Comparison of ENCODE assay signal across 18 mouse cellular contexts in genomic region chr5:111288486-111288885, GRCm38 (mm10). TPM values are rescaled to one million over a fixed set of nuclear protein-coding genes. Genes with fewer than 3 reads are reported as not detected.
DNase-seq lines count a peak whose midpoint lies in the region; ATAC-seq lines count a peak whose summit lies in the region.
"Had no signal": no experiment of that assay in that cellular context is flagged by ENCODE, and none has a peak within 500 bp of the region (broad histone marks: within the 10 kb centered on the region; RNA-seq: fewer than 3 reads in every experiment).

No protein-coding gene starts in this region.

- no peak overlapping the region for H3K4me3 ChIP-seq in kidney, embryonic 16.5 days (ENCODE audit: low read length)
- no peak overlapping the region for H3K4me3 ChIP-seq in lung, embryonic 15.5 days
- no peak overlapping the region for H3K4me3 ChIP-seq in liver, embryonic 15.5 days (replicated peaks)
- H3K4me3 ChIP-seq: forebrain, embryonic 10.5 days; gastrocnemius, adult 2 months; heart, embryonic 10.5 days; left cerebral cortex, adult 2 months; megakaryocyte, embryonic 14.5 days; myocyte had no signal

- 81% methylated on average over 11 of the region's 11 CpGs for WGBS in kidney, embryonic 16.5 days
- WGBS in lung, embryonic 15.5 days = 56% methylated on average over 11 of the region's 11 CpGs
- 70% methylated on average over 11 of the region's 11 CpGs for WGBS in liver, embryonic 15.5 days (ENCODE audit: insufficient replicate concordance)

- H3K27me3 ChIP-seq in kidney, embryonic 16.5 days (ENCODE audit: insufficient read depth, low read length) = no peaks in the 10 kb centered on the region
- no peaks in the 10 kb centered on the region for H3K27me3 ChIP-seq in lung, embryonic 15.5 days
- H3K27me3 ChIP-seq in liver, embryonic 15.5 days = no peaks in the 10 kb centered on the region

- H3K27ac ChIP-seq in kidney, embryonic 16.5 days (ENCODE audit: low read length) = no peak overlapping the region
- peak overlapping the region; percentile 8 for H3K27ac ChIP-seq in lung, embryonic 15.5 days
- peak overlapping the region; percentile 56; the same call in 1 of the 2 replicates for H3K27ac ChIP-seq in liver, embryonic 15.5 days (replicated peaks)
- H3K27ac ChIP-seq: forebrain, embryonic 10.5 days; gastrocnemius, adult 2 months; heart, embryonic 10.5 days; kidney, postnatal 0 days; left cerebral cortex, adult 2 months had no signal

- no peak for ATAC-seq in kidney, embryonic 16.5 days (ENCODE audit: low FRiP score, low TSS enrichment)
- no peak for ATAC-seq in lung, embryonic 15.5 days (ENCODE audit: borderline replicate concordance, extremely low read depth, low FRiP score, low TSS enrichment)
- peak; percentile 47 for ATAC-seq in liver, embryonic 15.5 days (ENCODE audit: insufficient read depth)

- DNase-seq in kidney, adult 18-20 months = peak; percentile 59
- no peak for DNase-seq in lung, postnatal 14 days
- no peak for DNase-seq in heart, postnatal 14 days
- no peak for DNase-seq in left cerebral cortex, postnatal 10 days (ENCODE audit: extremely low spot score in 1 of 2, low spot score in 2 of 2)
- DNase-seq: cerebellum, adult 18-20 months; gastrocnemius, adult 2 months; layer of hippocampus, adult 9-11 months; midbrain, embryonic 14.5 days; thymus, postnatal 25 days had no signal

- H3K9me3 ChIP-seq in kidney, embryonic 16.5 days (ENCODE audit: low read length) = no peaks in the 10 kb centered on the region
- H3K9me3 ChIP-seq in lung, embryonic 15.5 days = no peaks in the 10 kb centered on the region
- H3K9me3 ChIP-seq in liver, embryonic 15.5 days (replicated peaks) = no peaks in the 10 kb centered on the region
- H3K9me3 ChIP-seq: forebrain, embryonic 10.5 days; heart, embryonic 10.5 days; megakaryocyte, embryonic 14.5 days had no signal

- no peak overlapping the region for H3K4me2 ChIP-seq in kidney, embryonic 16.5 days (replicated peaks; ENCODE audit: low read depth, low read length)
- no peak overlapping the region; the same call in 1 of the 2 replicates for H3K4me2 ChIP-seq in lung, embryonic 15.5 days
- H3K4me2 ChIP-seq in liver, embryonic 15.5 days = peak overlapping the region; percentile 23; the same call in 1 of the 2 replicates

- no peaks in the 10 kb centered on the region for H3K4me1 ChIP-seq in kidney, embryonic 16.5 days (ENCODE audit: insufficient read depth, low read length)
- H3K4me1 ChIP-seq in lung, embryonic 15.5 days = peaks cover 13% of the 10 kb centered on the region; the same call in 1 of the 2 replicates
- H3K4me1 ChIP-seq in liver, embryonic 15.5 days (replicated peaks) = peaks cover 3% of the 10 kb centered on the region; the same call in 1 of the 2 replicates
- H3K4me1 ChIP-seq: megakaryocyte, embryonic 14.5 days had no signal

- intact Hi-C loops in heart, postnatal 14 days (cut with DNase I) = no loop called here
- intact Hi-C loops in left cerebral cortex, postnatal 10 days (cut with DNase I) = no loop called here

- H3K36me3 ChIP-seq in kidney, embryonic 16.5 days (ENCODE audit: insufficient read depth, low read length) = peaks cover 33% of the 10 kb centered on the region
- H3K36me3 ChIP-seq in lung, embryonic 15.5 days = peaks cover 14% of the 10 kb centered on the region; the same call in 1 of the 2 replicates
- no peaks in the 10 kb centered on the region for H3K36me3 ChIP-seq in liver, embryonic 15.5 days (replicated peaks)

- H3K9ac ChIP-seq in kidney, embryonic 16.5 days (replicated peaks; ENCODE audit: low read length) = no peak overlapping the region
- no peak overlapping the region for H3K9ac ChIP-seq in lung, embryonic 15.5 days
- H3K9ac ChIP-seq in liver, embryonic 15.5 days = no peak overlapping the region

RNA-seq across cellular contexts. Expression of gene Pitpnb, which starts 42.1 kb away (rescaled TPM):
- polyA plus RNA-seq in kidney, embryonic 16.5 days (2015; fragmentation: Nextera tagmentation; extraction: Ambion mirVana) = 112 and 114 TPM in 2 replicates
- polyA plus RNA-seq in lung, embryonic 15.5 days (2015; fragmentation: Nextera tagmentation; extraction: Ambion mirVana) = 104 and 110 TPM in 2 replicates
- polyA plus RNA-seq in liver, embryonic 15.5 days (2015; fragmentation: Nextera tagmentation; extraction: Ambion mirVana) = 33.3 and 36.0 TPM in 2 replicates
- total RNA-seq in heart, postnatal 14 days (2021) = 10 to 100 TPM; 44.5 to 45.1 TPM
- total RNA-seq in left cerebral cortex, postnatal 10 days (2021) = 10 to 100 TPM; 74.5 to 77.7 TPM
